Mouse (Mus musculus): ENCODE data around the gene Trpc2.

GRCm38 (mm10) chr7:102102696-102103095 is 19.8 kb downstream of the Trpc2 start:
- TF ChIP-seq CTCF (IDR thresholded peaks at IDR 0.05): no peak
- no peak for TF ChIP-seq EP300 (IDR thresholded peaks at IDR 0.05)
